Mouse (Mus musculus): ENCODE measurements at regions not wholly inside any gene's neighbourhood (a gene's known extent, or its start where the extent isn't known, plus 50 kb on each side); places are given as distances from the start of the nearest gene placed in this dataset.

GRCm38 (mm10) chr2:171822156-171822555 lies 221.1 kb downstream of the Cbln4 start:
- Histone ChIP-seq H3K4me2 (no peak overlapping the region), H3K36me3 (ENCODE audit: insufficient read depth) (no peaks in the 10 kb centered on the region), H3K27ac (ENCODE audit: low read depth) (no peak overlapping the region), H3K27me3 (ENCODE audit: insufficient read depth, low read length) (no peaks in the 10 kb centered on the region), H3K4me3 (ENCODE audit: low read depth, low read length) (no peak overlapping the region), H3K9me3 (ENCODE audit: low read depth, low read length) (no peaks in the 10 kb centered on the region), H3K4me1 (ENCODE audit: insufficient read depth) (no peaks in the 10 kb centered on the region), H3K9ac (no peak overlapping the region)
- DNase-seq (no peak), ATAC-seq (ENCODE audit: insufficient read depth) (no peak)
- TF ChIP-seq CTCF (IDR thresholded peaks at IDR 0.05; ENCODE audit: low read depth) = no peak
- WGBS = 78% methylated on average over 6 of the region's 6 CpGs

- Histone ChIP-seq H3K4me2 (no peak overlapping the region), H3K9ac (no peak overlapping the region), H3K4me1 (ENCODE audit: insufficient read depth) (no peaks in the 10 kb centered on the region), H3K27ac (ENCODE audit: low read depth) (no peak overlapping the region), H3K36me3 (ENCODE audit: insufficient read depth) (no peaks in the 10 kb centered on the region), H3K9me3 (ENCODE audit: low read depth, low read length) (no peaks in the 10 kb centered on the region), H3K27me3 (ENCODE audit: insufficient read depth, low read length) (no peaks in the 10 kb centered on the region), H3K4me3 (ENCODE audit: low read depth, low read length) (no peak overlapping the region)
- WGBS = 66% methylated on average over 8 of the region's 8 CpGs
- DNase-seq = no peak
- no peak for TF ChIP-seq CTCF (IDR thresholded peaks at IDR 0.05; ENCODE audit: low read depth)
- ATAC-seq (ENCODE audit: insufficient read depth) = no peak
Measured at GRCm38 (mm10) chr2:171818504-171818903, 224.8 kb downstream of the Cbln4 start.

GRCm38 (mm10) chr2:171816685-171817419 lies 226.4 kb downstream of the Cbln4 start:
- no peaks in the 10 kb centered on the region for H3K36me3 ChIP-seq (ENCODE audit: insufficient read depth)
- H3K9ac ChIP-seq = no peak overlapping the region
- ATAC-seq (ENCODE audit: insufficient read depth) = peak; percentile 75; the same call in 1 of the 2 replicates
- DNase-seq = peak; percentile 54
- no peak for TF ChIP-seq CTCF (IDR thresholded peaks at IDR 0.05; ENCODE audit: low read depth)
- no peaks in the 10 kb centered on the region for H3K4me1 ChIP-seq (ENCODE audit: insufficient read depth)
- no peaks in the 10 kb centered on the region for H3K9me3 ChIP-seq (ENCODE audit: low read depth, low read length)
- H3K4me2 ChIP-seq = no peak overlapping the region
- no peaks in the 10 kb centered on the region for H3K27me3 ChIP-seq (ENCODE audit: insufficient read depth, low read length)
- WGBS = 60% methylated on average over 10 of the region's 10 CpGs
- H3K27ac ChIP-seq (ENCODE audit: low read depth) = no peak overlapping the region
- no peak overlapping the region for H3K4me3 ChIP-seq (ENCODE audit: low read depth, low read length)

- Histone ChIP-seq H3K27me3 (ENCODE audit: insufficient read depth, low read length) (no peaks in the 10 kb centered on the region), H3K4me2 (no peak overlapping the region), H3K27ac (ENCODE audit: low read depth) (no peak overlapping the region), H3K4me1 (ENCODE audit: insufficient read depth) (no peaks in the 10 kb centered on the region), H3K36me3 (ENCODE audit: insufficient read depth) (no peaks in the 10 kb centered on the region), H3K9ac (no peak overlapping the region), H3K4me3 (ENCODE audit: low read depth, low read length) (no peak overlapping the region), H3K9me3 (ENCODE audit: low read depth, low read length) (no peaks in the 10 kb centered on the region)
- WGBS = 68% methylated on average over 3 of the region's 3 CpGs
- no peak for TF ChIP-seq CTCF (IDR thresholded peaks at IDR 0.05; ENCODE audit: low read depth)
- DNase-seq (no peak), ATAC-seq (ENCODE audit: insufficient read depth) (no peak)
Measured at GRCm38 (mm10) chr2:171812701-171813100, 230.6 kb downstream of the Cbln4 start.

- DNase-seq = no peak
- WGBS = 66% methylated on average over 5 of the region's 5 CpGs
Measured at GRCm38 (mm10) chr2:171805376-171805775, 237.9 kb downstream of the Cbln4 start.

GRCm38 (mm10) chr2:171800511-171801268 lies 242.6 kb downstream of the Cbln4 start:
- ATAC-seq (ENCODE audit: insufficient read depth) = no peak
- TF ChIP-seq CTCF (IDR thresholded peaks at IDR 0.05; ENCODE audit: low read depth) = no peak

More at GRCm38 (mm10) chr2:171805376-171805775, 237.9 kb downstream of the Cbln4 start:
- Histone ChIP-seq H3K36me3 (ENCODE audit: insufficient read depth) (no peaks in the 10 kb centered on the region), H3K4me2 (no peak overlapping the region), H3K9ac (no peak overlapping the region), H3K4me3 (ENCODE audit: low read depth, low read length) (no peak overlapping the region), H3K9me3 (ENCODE audit: low read depth, low read length) (no peaks in the 10 kb centered on the region), H3K27ac (ENCODE audit: low read depth) (no peak overlapping the region), H3K27me3 (ENCODE audit: insufficient read depth, low read length) (no peaks in the 10 kb centered on the region), H3K4me1 (ENCODE audit: insufficient read depth) (no peaks in the 10 kb centered on the region)
- no peak for TF ChIP-seq CTCF (IDR thresholded peaks at IDR 0.05; ENCODE audit: low read depth)
- ATAC-seq (ENCODE audit: insufficient read depth) = no peak

GRCm38 (mm10) chr2:171799351-171799750 lies 243.9 kb downstream of the Cbln4 start:
- Histone ChIP-seq H3K4me1 (ENCODE audit: insufficient read depth) (no peaks in the 10 kb centered on the region), H3K36me3 (ENCODE audit: insufficient read depth) (no peaks in the 10 kb centered on the region), H3K9ac (no peak overlapping the region), H3K9me3 (ENCODE audit: low read depth, low read length) (no peaks in the 10 kb centered on the region), H3K4me2 (no peak overlapping the region), H3K27ac (ENCODE audit: low read depth) (no peak overlapping the region), H3K27me3 (ENCODE audit: insufficient read depth, low read length) (no peaks in the 10 kb centered on the region), H3K4me3 (ENCODE audit: low read depth, low read length) (no peak overlapping the region)
- no peak for DNase-seq
- ATAC-seq (ENCODE audit: insufficient read depth) = no peak
- TF ChIP-seq CTCF (IDR thresholded peaks at IDR 0.05; ENCODE audit: low read depth) = no peak
- WGBS = 56% methylated on average over 9 of the region's 9 CpGs

More at GRCm38 (mm10) chr2:171800511-171801268, 242.6 kb downstream of the Cbln4 start:
- Histone ChIP-seq H3K36me3 (ENCODE audit: insufficient read depth) (no peaks in the 10 kb centered on the region), H3K27me3 (ENCODE audit: insufficient read depth, low read length) (no peaks in the 10 kb centered on the region), H3K4me1 (ENCODE audit: insufficient read depth) (no peaks in the 10 kb centered on the region), H3K9me3 (ENCODE audit: low read depth, low read length) (no peaks in the 10 kb centered on the region), H3K27ac (ENCODE audit: low read depth) (no peak overlapping the region), H3K4me2 (no peak overlapping the region), H3K4me3 (ENCODE audit: low read depth, low read length) (no peak overlapping the region), H3K9ac (no peak overlapping the region)
- no peak for DNase-seq
- 77% methylated on average over 10 of the region's 10 CpGs for WGBS
